Mouse (Mus musculus) hindbrain, postnatal 0 days (tissue): Measurements from ENCODE around the gene Eln. TPM values are rescaled to one million over a fixed set of nuclear protein-coding genes. Genes with fewer than 3 reads are reported as not detected.

Experiments used
- ATAC-seq: fragments of 200-750 bp; cut with Nextera tagmentation; 2 replicates; pipeline ENCODE4 v1.8.0; 2017; ENCODE audit warnings: mild to moderate bottlenecking, moderate TSS enrichment, moderate library complexity
- DNase-seq: peaks from one replicate; pipeline ENCODE4 v3.0.0-alpha.2; 2015; ENCODE audit warnings: low spot score
- H3K27ac ChIP-seq: fragments of 300-500 bp; sonication (generic); 2 replicates; pipeline ENCODE4 v1.5.1; 2014; ENCODE audit warnings: mild to moderate bottlenecking
- H3K27me3 ChIP-seq: fragments of 300-500 bp; sonication (generic); 2 replicates; pipeline ENCODE4 v1.6.1; 2014; ENCODE audit warnings: low read length, mixed read lengths; ENCODE audit not compliant: insufficient read depth
- H3K36me3 ChIP-seq: fragments of 300-500 bp; sonication (generic); 2 replicates; pipeline ENCODE4 v1.6.1; 2014; ENCODE audit warnings: low read length, mixed read lengths; ENCODE audit not compliant: insufficient read depth
- H3K4me1 ChIP-seq: fragments of 300-500 bp; sonication (generic); 2 replicates; pipeline ENCODE4 v1.6.1; 2014; ENCODE audit warnings: antibody characterized with exemption, low read length, mixed read lengths; ENCODE audit not compliant: insufficient read depth
- H3K4me2 ChIP-seq: fragments of 300-500 bp; sonication (generic); 2 replicates; pipeline ENCODE4 v1.6.1; 2014; ENCODE audit warnings: low read depth, mild to moderate bottlenecking, low read length, moderate library complexity, mixed read lengths
- H3K4me3 ChIP-seq: fragments of 300-500 bp; sonication (generic); 2 replicates; pipeline ENCODE4 v1.5.1; 2014; ENCODE audit warnings: low read length
- H3K9ac ChIP-seq: fragments of 300-500 bp; sonication (generic); replicated peaks from 2 replicates; pipeline ENCODE4 v1.6.1; 2014; ENCODE audit warnings: mild to moderate bottlenecking, low read length, moderate library complexity, mixed read lengths
- H3K9me3 ChIP-seq: fragments of 300-500 bp; sonication (generic); 2 replicates; pipeline ENCODE4 v1.6.1; 2016; ENCODE audit warnings: low read length, mixed read lengths
- CTCF ChIP-seq: IDR thresholded peaks from 2 replicates; pipeline ENCODE4 v1.5.1; 2016; ENCODE audit warnings: antibody characterized with exemption, control low read depth, low read depth
- WGBS: fragments of 180-500 bp; shearing (Covaris S2); extraction: QIAGEN DNeasy Blood & Tissue Kit; methylation state at CpG from one replicate; pipeline ENCODE4 v1.1.7; 2014; 5-methylcytosine and 5-hydroxymethylcytosine counted together
- polyA plus RNA-seq: library from polyadenylated mRNA; unstranded; fragments of >200 nt; fragmentation: Nextera tagmentation; extraction: Ambion mirVana; gene quantifications from 2 replicates; pipeline ENCODE4 v1.2.1, GENCODE M21; 2015
- total RNA-seq: library from RNA; depleted of rRNA; stranded (reverse); fragments of >200 nt; gene quantifications from 2 replicates; pipeline ENCODE4 v1.2.3, GENCODE M21; 2014; rRNA removed

The Eln gene
- total RNA-seq (31.8 and 43.3 TPM in 2 replicates), polyA plus RNA-seq (30.4 and 47.4 TPM in 2 replicates)

- no peak for TF ChIP-seq CTCF
- peak; percentile 79 for ATAC-seq
Measured at GRCm38 (mm10) chr5:134746890-134747511, at the start of gene Eln. Gene Eln, minus strand, starts transcription at chr5:134747323.

DNA sequence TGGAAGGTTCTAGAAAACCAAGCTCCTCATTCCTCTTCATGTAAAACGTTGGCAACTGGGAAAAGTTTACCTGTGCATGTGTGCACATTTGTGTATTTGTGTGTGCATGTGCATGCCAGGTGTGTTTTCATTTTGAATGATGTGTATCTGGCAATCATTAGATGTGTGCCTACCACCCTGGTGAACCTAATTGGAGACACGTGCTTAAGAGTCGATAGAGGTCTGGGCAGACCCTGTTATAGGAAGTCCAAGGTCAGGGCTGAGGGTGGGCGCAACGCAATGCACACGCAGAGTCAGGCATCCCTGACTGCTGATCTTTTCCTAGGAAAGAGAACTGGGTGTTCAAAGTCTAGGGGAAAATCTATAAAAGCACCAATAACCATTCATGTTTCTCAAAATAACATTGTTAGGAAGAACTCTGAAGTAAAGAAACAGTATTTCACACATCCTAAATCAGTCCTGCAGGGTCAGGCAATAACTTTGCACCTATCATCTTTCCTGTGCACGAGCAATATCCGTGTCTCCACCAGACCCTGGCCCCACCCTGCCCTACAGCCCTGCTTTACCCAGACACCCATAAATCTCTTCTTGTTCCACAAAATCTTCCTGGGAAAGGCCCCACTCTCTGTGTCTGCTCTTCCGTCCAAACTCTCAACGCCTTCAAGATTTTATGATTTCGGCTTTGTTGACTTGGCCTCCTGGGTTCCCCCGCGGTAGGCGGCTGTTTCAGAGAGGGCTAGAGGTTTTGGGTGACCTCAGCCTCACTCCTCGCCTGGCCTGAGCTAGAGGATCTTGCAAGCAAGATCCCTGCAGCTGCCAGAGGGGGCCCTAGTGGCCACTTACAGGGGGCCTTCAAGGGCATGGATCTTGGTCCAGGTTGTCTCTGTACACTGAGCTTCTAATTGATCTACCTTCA is 43.2 kb upstream of the Eln start:
- Histone ChIP-seq H3K9ac (no peak overlapping the region), H3K27me3 (no peaks in the 10 kb centered on the region), H3K4me2 (no peak overlapping the region), H3K4me3 (no peak overlapping the region), H3K36me3 (no peaks in the 10 kb centered on the region), H3K4me1 (0 out of 2 replicates have a peak, but pooled peaks cover 3% of the 10 kb centered on the region), H3K27ac (no peak overlapping the region), H3K9me3 (peaks cover 4% of the 10 kb centered on the region; the same call in 1 of the 2 replicates)
- no peak for DNase-seq
- WGBS = 87% methylated on average over 15 of the region's 15 CpGs
- no peak for TF ChIP-seq CTCF
- ATAC-seq = no peak

More at GRCm38 (mm10) chr5:134746890-134747511, at the start of gene Eln:
- H3K9me3 ChIP-seq = no peaks in the 10 kb centered on the region
- H3K4me2 ChIP-seq = peak within 1 kb of the TSS; percentile 83
- peak; percentile 68 for DNase-seq
- H3K36me3 ChIP-seq = no peaks in the 10 kb centered on the region
- H3K27ac ChIP-seq = peak within 1 kb of the TSS; percentile 58; the same call in 1 of the 2 replicates
- H3K9ac ChIP-seq = peak within 1 kb of the TSS; percentile 60
- 1% methylated on average over 21 of the region's 28 CpGs for WGBS
- peak within 1 kb of the TSS; percentile 46 for H3K4me3 ChIP-seq
- H3K4me1 ChIP-seq = peaks cover 14% of the 10 kb centered on the region; the same call in 1 of the 2 replicates
- no peaks in the 10 kb centered on the region for H3K27me3 ChIP-seq

- peak; percentile 50 for ATAC-seq
Measured at GRCm38 (mm10) chr5:134788237-134788636, 41.1 kb upstream of the Eln start.

DNA sequence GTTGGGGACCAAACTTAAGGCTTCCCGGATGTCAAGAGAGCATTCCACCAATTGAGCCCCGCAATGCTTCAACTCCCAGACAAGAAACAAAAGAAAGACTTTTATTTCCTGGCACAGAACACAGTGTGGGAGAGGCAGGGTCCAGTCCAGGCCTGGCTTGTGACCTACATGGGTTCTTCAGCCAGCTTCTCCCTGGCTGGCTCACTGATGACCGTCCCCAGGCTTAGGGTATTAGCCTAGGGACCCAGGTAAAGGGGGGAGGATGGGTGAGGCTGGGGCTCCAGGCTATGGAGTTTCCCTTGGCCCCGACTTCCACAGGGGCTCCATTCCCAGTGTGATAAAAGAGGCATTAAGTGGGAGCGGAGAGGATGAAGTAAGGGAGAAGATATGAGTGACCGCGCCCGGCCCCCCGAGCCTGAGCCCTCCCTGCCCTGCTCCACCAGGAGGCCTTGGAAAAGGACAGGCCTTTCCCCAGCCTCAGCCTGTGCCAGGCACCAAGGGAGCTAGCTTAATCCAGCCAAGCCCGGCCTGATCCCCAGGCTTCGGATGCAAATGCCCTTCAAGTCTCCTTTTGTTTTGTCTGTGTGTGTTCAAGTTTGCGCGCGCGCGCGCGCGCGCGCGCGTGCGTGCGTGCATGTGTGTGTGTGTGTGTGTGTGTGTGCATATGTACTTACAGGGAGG is 38.7 kb upstream of the Eln start:
- Histone ChIP-seq H3K9ac (no peak overlapping the region), H3K9me3 (no peaks in the 10 kb centered on the region), H3K4me1 (0 out of 2 replicates have a peak, but pooled peaks cover 3% of the 10 kb centered on the region), H3K4me3 (no peak overlapping the region), H3K27ac (peak overlapping the region; percentile 28), H3K4me2 (no peak overlapping the region; the same call in 1 of the 2 replicates), H3K36me3 (no peaks in the 10 kb centered on the region), H3K27me3 (no peaks in the 10 kb centered on the region)
- TF ChIP-seq CTCF = no peak
- DNase-seq (peak; percentile 56), ATAC-seq (peak; percentile 68; the same call in 1 of the 2 replicates)
- WGBS = 29% methylated on average over 25 of the region's 25 CpGs

More at GRCm38 (mm10) chr5:134788237-134788636, 41.1 kb upstream of the Eln start:
- peak; percentile 74 for DNase-seq
- Histone ChIP-seq H3K36me3 (no peaks in the 10 kb centered on the region), H3K27me3 (no peaks in the 10 kb centered on the region), H3K4me1 (0 out of 2 replicates have a peak, but pooled peaks cover 3% of the 10 kb centered on the region), H3K27ac (no peak overlapping the region), H3K9me3 (peaks cover 4% of the 10 kb centered on the region; the same call in 1 of the 2 replicates), H3K9ac (no peak overlapping the region), H3K4me2 (no peak overlapping the region), H3K4me3 (no peak overlapping the region)
- WGBS = 36% methylated on average over 12 of the region's 12 CpGs
- TF ChIP-seq CTCF = no peak

GRCm38 (mm10) chr5:134783794-134784193 is 36.7 kb upstream of the Eln start:
- H3K27ac ChIP-seq = no peak overlapping the region

GRCm38 (mm10) chr5:134780963-134781362 is 33.8 kb upstream of the Eln start:
- TF ChIP-seq CTCF = peak; percentile 46

More at GRCm38 (mm10) chr5:134783794-134784193, 36.7 kb upstream of the Eln start:
- 62% methylated on average over 2 of the region's 2 CpGs for WGBS
- no peak for DNase-seq
- H3K27me3 ChIP-seq = no peaks in the 10 kb centered on the region
- TF ChIP-seq CTCF = no peak
- no peak overlapping the region for H3K4me2 ChIP-seq
- 0 out of 2 replicates have a peak, but pooled peaks cover 3% of the 10 kb centered on the region for H3K4me1 ChIP-seq
- no peak overlapping the region for H3K9ac ChIP-seq
- no peak overlapping the region for H3K4me3 ChIP-seq
- H3K36me3 ChIP-seq = no peaks in the 10 kb centered on the region
- no peak for ATAC-seq
- no peaks in the 10 kb centered on the region for H3K9me3 ChIP-seq

More at GRCm38 (mm10) chr5:134780963-134781362, 33.8 kb upstream of the Eln start:
- Histone ChIP-seq H3K27me3 (no peaks in the 10 kb centered on the region), H3K4me3 (no peak overlapping the region), H3K9ac (no peak overlapping the region), H3K9me3 (no peaks in the 10 kb centered on the region), H3K36me3 (no peaks in the 10 kb centered on the region), H3K4me2 (no peak overlapping the region), H3K27ac (no peak overlapping the region), H3K4me1 (0 out of 2 replicates have a peak, but pooled peaks cover 2% of the 10 kb centered on the region)
- DNase-seq (no peak), ATAC-seq (no peak)
